Mouse (Mus musculus) heart, embryonic 14.5 days (tissue): ENCODE data around the gene Igdcc4. TPM values are rescaled to one million over a fixed set of nuclear protein-coding genes. Genes with fewer than 3 reads are reported as not detected.

Experiments
- ATAC-seq: fragments of 200-750 bp; cut with Nextera tagmentation; 2 replicates; pipeline ENCODE4 v1.8.0; 2017; ENCODE audit warnings: low read depth, moderate TSS enrichment; ENCODE audit not compliant: insufficient number of reproducible peaks, insufficient read depth, low FRiP score
- H3K27ac ChIP-seq, 2 experiments: fragments of 200-500 bp in 1 of 2; fragments of 300-500 bp in 1 of 2; sonication (generic) in 1 of 2; replicated peaks in 1 of 2; 2 replicates each; pipeline ENCODE4 v1.5.1; 2012 to 2014; ENCODE audit warnings: low read depth in 2 of 2, low read length in 2 of 2, control low read depth in 1 of 2, mild to moderate bottlenecking in 1 of 2, mixed read lengths in 1 of 2; ENCODE audit not compliant: control insufficient read depth in 1 of 2, insufficient read depth in 1 of 2
- H3K27me3 ChIP-seq: fragments of 300-500 bp; sonication (generic); 2 replicates; pipeline ENCODE4 v1.6.1; 2014; ENCODE audit warnings: mild to moderate bottlenecking, low read length, control low read depth; ENCODE audit not compliant: control insufficient read depth, insufficient read depth
- H3K36me3 ChIP-seq: fragments of 300-500 bp; sonication (generic); 2 replicates; pipeline ENCODE4 v1.6.1; 2014; ENCODE audit warnings: mild to moderate bottlenecking, control low read depth, low read length, mixed read lengths; ENCODE audit not compliant: control insufficient read depth, insufficient read depth
- H3K4me1 ChIP-seq, 2 experiments: fragments of 200-500 bp in 1 of 2; fragments of 300-500 bp in 1 of 2; sonication (generic) in 1 of 2; 2 replicates each; pipeline ENCODE4 v1.6.1; 2012 to 2014; ENCODE audit warnings: low read length in 2 of 2, control low read depth in 1 of 2, mixed read lengths in 1 of 2; ENCODE audit not compliant: control insufficient read depth in 2 of 2, insufficient read depth in 2 of 2
- H3K4me2 ChIP-seq: fragments of 300-500 bp; sonication (generic); 2 replicates; pipeline ENCODE4 v1.6.1; 2014; ENCODE audit warnings: mild to moderate bottlenecking, low read length
- H3K4me3 ChIP-seq, 2 experiments: fragments of 200-500 bp in 1 of 2; fragments of 300-500 bp in 1 of 2; sonication (generic) in 1 of 2; 2 replicates each; pipeline ENCODE4 v1.5.1; 2012 to 2014; ENCODE audit warnings: low read length in 2 of 2, mild to moderate bottlenecking in 2 of 2, control low read depth in 1 of 2, low read depth in 1 of 2, moderate library complexity in 1 of 2; ENCODE audit not compliant: control insufficient read depth in 1 of 2, insufficient read depth in 1 of 2
- H3K9ac ChIP-seq: fragments of 300-500 bp; sonication (generic); 2 replicates; pipeline ENCODE4 v1.6.1; 2014; ENCODE audit warnings: mild to moderate bottlenecking, low read length
- H3K9me3 ChIP-seq: fragments of 300-500 bp; sonication (generic); 2 replicates; pipeline ENCODE4 v1.6.1; 2016; ENCODE audit warnings: low read length, control low read depth; ENCODE audit not compliant: control insufficient read depth
- WGBS: fragments of 180-500 bp; shearing (Covaris S2); extraction: QIAGEN DNeasy Blood & Tissue Kit; methylation state at CpG from one replicate; pipeline ENCODE4 v1.1.7; 2014; 5-methylcytosine and 5-hydroxymethylcytosine counted together
- polyA plus RNA-seq: library from polyadenylated mRNA; unstranded; fragments of >200 nt; fragmentation: Nextera tagmentation; extraction: Ambion mirVana; gene quantifications from 2 replicates; pipeline ENCODE4 v1.2.1, GENCODE M21; 2014

Igdcc4 gene
- polyA plus RNA-seq, 1 experiment from 2014 or later, result 15.7 TPM

DNA sequence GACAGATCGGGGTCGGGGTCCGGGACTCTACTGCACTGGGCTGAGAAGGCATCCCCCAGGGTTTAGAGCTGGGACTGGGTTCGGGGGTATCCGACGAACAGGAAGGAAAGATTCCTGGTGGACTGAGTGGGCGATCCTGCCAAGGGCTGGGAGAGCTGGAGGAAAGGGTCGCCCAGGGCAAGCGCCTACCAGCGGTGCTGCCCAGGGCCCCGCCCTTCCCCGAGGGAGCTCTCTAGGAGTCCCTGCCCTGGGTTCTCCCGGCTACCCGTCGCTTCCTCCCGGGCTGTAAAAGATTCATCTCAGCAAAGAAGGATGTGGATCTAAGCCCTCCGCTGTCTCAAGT lies 40.7 kb downstream of the Igdcc4 start:
- H3K9ac ChIP-seq, result peak overlapping the region; percentile 80
- peak overlapping the region; percentile 93 for H3K4me2 ChIP-seq
- no peaks in the 10 kb centered on the region for H3K36me3 ChIP-seq
- H3K9me3 ChIP-seq, result no peaks in the 10 kb centered on the region
- H3K4me3 ChIP-seq, result peak overlapping the region; percentile 68 to 83
- H3K4me1 ChIP-seq, result peaks cover 2 to 4% of the 10 kb centered on the region in 2 experiments; a peak in 3 of 4 replicates
- H3K27ac ChIP-seq, result no peak overlapping the region
- peak; percentile 57 for ATAC-seq
- 1% methylated on average over 17 of the region's 17 CpGs for WGBS
- peaks cover 19% of the 10 kb centered on the region for H3K27me3 ChIP-seq

DNA sequence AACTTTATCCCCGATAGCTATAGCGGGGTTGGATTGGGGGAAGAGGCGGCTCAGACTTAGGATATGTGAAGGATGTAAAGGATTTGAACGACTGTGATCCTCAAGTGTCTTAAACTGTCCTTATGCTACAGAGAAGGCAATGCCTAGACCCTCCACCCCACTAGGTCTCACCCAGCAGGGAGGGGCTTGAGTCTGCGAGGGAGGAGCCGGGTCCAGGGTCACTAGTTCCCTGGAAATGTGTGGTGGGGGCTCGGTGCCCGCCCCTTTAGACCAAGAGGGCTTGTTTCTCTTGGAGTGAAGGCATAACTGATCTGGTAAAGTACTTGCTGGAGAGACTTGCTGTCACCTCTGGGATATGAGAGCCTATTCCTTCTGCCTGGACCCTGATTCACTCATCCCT lies 41.1 kb downstream of the Igdcc4 start:
- Histone ChIP-seq H3K36me3 (no peaks in the 10 kb centered on the region), H3K4me1 (peaks cover 2 to 4% of the 10 kb centered on the region in 2 experiments; a peak in 3 of 4 replicates), H3K9ac (peak overlapping the region; percentile 80), H3K4me3 (peak overlapping the region; percentile 68 to 83), H3K4me2 (peak overlapping the region; percentile 93), H3K27ac (no peak overlapping the region), H3K9me3 (no peaks in the 10 kb centered on the region), H3K27me3 (peaks cover 19% of the 10 kb centered on the region)
- no peak for ATAC-seq
- 8% methylated on average over 8 of the region's 8 CpGs for WGBS

DNA sequence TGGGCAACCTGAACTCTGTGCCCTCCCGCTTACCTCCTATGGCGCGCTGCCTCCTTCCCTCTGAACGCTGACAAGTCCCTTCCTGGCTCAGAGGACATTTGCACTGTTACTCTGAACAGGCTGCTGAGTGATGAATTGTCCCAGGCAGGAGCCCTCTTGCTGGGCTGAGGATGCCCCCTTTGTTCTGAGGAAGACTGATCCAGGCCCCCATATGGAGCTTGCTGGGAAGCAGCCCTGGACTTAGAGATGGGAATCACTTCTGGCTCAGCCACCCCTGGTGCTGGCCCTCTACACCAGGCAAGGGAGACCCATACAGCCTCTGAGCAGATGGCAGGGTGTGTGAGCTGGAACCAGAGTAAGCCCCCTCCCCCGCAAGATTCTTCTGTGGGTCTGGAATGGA lies 44.7 kb downstream of the Igdcc4 start:
- no peak overlapping the region for H3K9ac ChIP-seq
- no peak overlapping the region for H3K4me2 ChIP-seq
- H3K36me3 ChIP-seq, result no peaks in the 10 kb centered on the region
- no peaks in the 10 kb centered on the region for H3K9me3 ChIP-seq
- WGBS, result 69% methylated on average over 5 of the region's 5 CpGs
- no peak overlapping the region for H3K27ac ChIP-seq
- no peak overlapping the region for H3K4me3 ChIP-seq
- H3K4me1 ChIP-seq, result peaks cover 0 to 2% of the 10 kb centered on the region in 2 experiments; a peak in 1 of 4 replicates
- no peak for ATAC-seq
- H3K27me3 ChIP-seq, result peaks cover 10% of the 10 kb centered on the region

DNA sequence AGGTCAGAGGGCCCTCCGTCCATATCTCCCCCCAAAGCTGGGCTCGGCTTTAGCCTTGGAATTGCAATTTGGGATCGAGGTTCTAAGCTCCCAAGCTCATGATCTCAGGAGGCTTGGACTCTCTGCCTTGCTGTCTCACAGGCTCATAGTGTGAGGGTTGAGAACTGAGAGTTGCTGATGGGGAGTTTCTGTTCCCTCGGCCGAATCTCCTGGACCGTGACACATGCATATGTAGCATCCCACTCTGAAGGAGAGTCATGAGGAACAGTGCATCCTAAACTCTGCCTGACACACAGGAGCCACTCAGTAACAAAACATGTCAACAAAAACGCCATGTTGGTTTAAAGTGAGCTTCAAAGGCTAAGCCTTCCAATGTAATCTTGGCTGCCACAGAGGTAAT lies 47.2 kb downstream of the Igdcc4 start:
- peaks cover 0 to 4% of the 10 kb centered on the region in 2 experiments; a peak in 1 of 4 replicates for H3K4me1 ChIP-seq
- H3K9me3 ChIP-seq, result no peaks in the 10 kb centered on the region
- peaks cover 2% of the 10 kb centered on the region; the same call in 1 of the 2 replicates for H3K27me3 ChIP-seq
- H3K4me2 ChIP-seq, result no peak overlapping the region
- H3K36me3 ChIP-seq, result no peaks in the 10 kb centered on the region
- no peak overlapping the region for H3K9ac ChIP-seq
- ATAC-seq, result no peak
- no peak overlapping the region for H3K27ac ChIP-seq
- WGBS, result 65% methylated on average over 7 of the region's 7 CpGs
- no peak overlapping the region for H3K4me3 ChIP-seq

DNA sequence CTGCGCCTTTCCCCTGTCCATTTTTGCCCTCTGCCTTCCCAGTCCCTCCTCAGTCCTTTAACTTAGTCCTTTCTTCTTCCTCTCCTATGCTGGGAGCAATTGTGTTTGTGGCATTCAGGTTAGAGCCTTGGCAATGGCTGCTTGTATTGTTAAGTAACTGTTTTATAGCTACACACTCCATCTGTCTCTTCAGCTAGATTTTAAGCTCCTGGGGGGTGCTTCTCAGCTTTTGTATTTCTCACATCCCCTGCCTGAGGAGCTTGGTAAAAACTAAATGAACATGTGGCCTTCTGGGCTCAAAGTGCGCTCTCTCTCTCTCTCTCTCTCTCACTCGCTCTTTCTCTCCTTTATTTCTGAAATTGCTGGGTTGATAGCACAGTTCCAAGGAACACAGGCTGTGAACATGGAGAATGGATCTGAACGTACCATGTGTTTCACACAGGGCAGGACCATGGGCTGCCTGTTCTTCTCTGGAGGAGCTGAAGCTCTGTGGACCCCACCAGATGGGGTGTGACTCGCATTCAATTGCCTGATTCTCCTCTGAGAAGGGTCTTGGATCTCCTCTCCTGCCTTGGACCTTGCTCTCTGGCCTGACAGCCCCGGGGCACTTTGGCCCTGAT lies 51.5 kb downstream of the Igdcc4 start:
- H3K27me3 ChIP-seq, result no peaks in the 10 kb centered on the region
- H3K4me1 ChIP-seq, result peaks cover 12 to 22% of the 10 kb centered on the region in 2 experiments
- no peak overlapping the region for H3K4me3 ChIP-seq
- no peak for ATAC-seq
- H3K27ac ChIP-seq, result no peak overlapping the region
- H3K9ac ChIP-seq, result no peak overlapping the region
- H3K36me3 ChIP-seq, result no peaks in the 10 kb centered on the region
- 65% methylated on average over 6 of the region's 6 CpGs for WGBS
- H3K4me2 ChIP-seq, result no peak overlapping the region
- no peaks in the 10 kb centered on the region for H3K9me3 ChIP-seq

DNA sequence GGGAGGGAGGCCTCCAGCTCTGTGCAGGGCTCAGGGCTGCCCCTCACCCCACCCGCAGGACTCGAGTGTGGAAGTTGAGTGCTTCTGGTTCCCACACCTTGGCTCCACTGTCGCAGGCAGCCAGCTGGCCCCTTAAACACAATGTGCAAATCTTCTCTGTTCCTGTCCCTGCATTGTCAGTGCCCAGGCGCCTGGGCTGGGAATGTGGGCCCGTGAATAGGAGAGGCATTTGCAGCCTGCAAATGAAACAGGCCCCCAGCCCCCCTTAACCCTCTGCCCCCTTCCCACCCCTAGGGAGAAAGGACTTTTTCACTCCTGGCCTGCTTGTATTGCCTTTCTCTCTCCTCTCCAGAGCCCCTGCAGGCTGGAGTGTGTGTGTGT lies 52.0 kb downstream of the Igdcc4 start:
- Histone ChIP-seq H3K9me3 (no peaks in the 10 kb centered on the region), H3K9ac (peak overlapping the region; percentile 17; the same call in 1 of the 2 replicates), H3K36me3 (no peaks in the 10 kb centered on the region), H3K4me3 (no peak overlapping the region), H3K4me2 (no peak overlapping the region), H3K27ac (no peak overlapping the region), H3K4me1 (peaks cover 12 to 22% of the 10 kb centered on the region in 2 experiments), H3K27me3 (no peaks in the 10 kb centered on the region)
- WGBS, result 12% methylated on average over 5 of the region's 5 CpGs
- no peak for ATAC-seq

DNA sequence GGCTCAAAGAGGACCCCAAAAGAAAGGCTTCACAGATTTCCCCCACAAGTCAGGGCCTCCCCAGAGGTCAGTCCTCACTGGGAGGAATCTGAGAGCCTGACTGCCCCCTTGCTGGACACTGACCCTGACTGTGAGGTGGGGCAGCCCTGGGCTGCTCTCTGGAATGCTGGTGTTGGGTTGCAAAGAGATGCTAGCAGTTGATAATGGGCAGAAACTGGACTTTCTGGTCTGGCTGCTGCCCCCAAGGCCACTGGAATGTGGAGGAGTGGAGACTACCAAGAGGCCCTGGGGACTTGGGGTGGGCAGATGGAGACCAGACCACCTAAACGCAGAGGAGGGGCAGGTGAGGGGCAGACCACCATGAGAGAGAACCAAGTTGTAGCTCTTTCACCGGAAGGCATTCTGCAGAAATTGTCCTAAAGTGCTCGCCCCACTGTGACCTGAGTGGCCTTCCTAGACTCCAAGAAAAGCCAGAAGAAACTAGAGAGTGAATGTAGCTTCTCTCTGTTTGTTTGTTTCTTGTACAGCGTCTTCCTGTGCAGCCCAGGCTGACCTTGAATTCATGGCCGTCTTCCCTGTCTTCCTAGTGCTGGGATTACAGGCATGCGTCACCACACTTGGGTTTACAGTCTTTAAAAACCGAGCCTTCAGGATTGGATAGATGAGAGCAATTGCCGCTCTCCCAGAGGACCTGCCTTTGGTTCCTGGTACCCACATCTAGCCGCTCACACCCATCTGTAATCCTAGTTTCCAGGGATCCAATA lies 53.6 kb downstream of the Igdcc4 start:
- Histone ChIP-seq H3K9me3 (no peaks in the 10 kb centered on the region), H3K9ac (no peak overlapping the region), H3K4me1 (peaks cover 12 to 22% of the 10 kb centered on the region in 2 experiments), H3K27ac (no peak overlapping the region), H3K4me2 (no peak overlapping the region), H3K4me3 (no peak overlapping the region), H3K36me3 (no peaks in the 10 kb centered on the region), H3K27me3 (peaks cover 2% of the 10 kb centered on the region; the same call in 1 of the 2 replicates)
- 72% methylated on average over 9 of the region's 9 CpGs for WGBS
- ATAC-seq, result no peak
